Mouse (Mus musculus) cortical plate, adult 2 months (tissue): ENCODE data around the gene Ptbp3. TPM values are rescaled to one million over a fixed set of nuclear protein-coding genes. Genes with fewer than 3 reads are reported as not detected.

ENCODE experiments used
- H3K27ac ChIP-seq: fragments of 200-500 bp; 2 replicates; pipeline ENCODE4 v1.5.1; 2012; ENCODE audit warnings: low read length, control low read depth, inconsistent platforms; ENCODE audit not compliant: insufficient read depth
- H3K4me1 ChIP-seq: fragments of 200-500 bp; 2 replicates; pipeline ENCODE4 v1.6.1; 2011; ENCODE audit warnings: low read length; ENCODE audit not compliant: control insufficient read depth, insufficient read depth
- H3K4me3 ChIP-seq: fragments of 200-500 bp; 2 replicates; pipeline ENCODE4 v1.5.1; 2011; ENCODE audit warnings: mild to moderate bottlenecking, low read length, control low read depth; ENCODE audit not compliant: insufficient read depth
- CTCF ChIP-seq: fragments of 200-500 bp; IDR thresholded peaks from 2 replicates; pipeline ENCODE4 v1.5.1; 2011; ENCODE audit warnings: mild to moderate bottlenecking, control low read depth, low read length; ENCODE audit not compliant: insufficient read depth; ENCODE audit errors: extremely low read depth
- POLR2A ChIP-seq: fragments of 200-500 bp; IDR thresholded peaks from 2 replicates; pipeline ENCODE4 v1.6.1; 2011; ENCODE audit warnings: mild to moderate bottlenecking, low read length, control low read depth; ENCODE audit not compliant: insufficient read depth; ENCODE audit errors: extremely low read depth
- polyA plus RNA-seq: library from polyadenylated mRNA; depleted of rRNA; stranded (reverse); fragments of >200 nt; gene quantifications from 2 replicates; pipeline ENCODE4 v1.2.3, GENCODE M21; 2012; rRNA removed

Ptbp3 gene
- 9.4 and 9.5 TPM in 2 replicates for polyA plus RNA-seq

DNA sequence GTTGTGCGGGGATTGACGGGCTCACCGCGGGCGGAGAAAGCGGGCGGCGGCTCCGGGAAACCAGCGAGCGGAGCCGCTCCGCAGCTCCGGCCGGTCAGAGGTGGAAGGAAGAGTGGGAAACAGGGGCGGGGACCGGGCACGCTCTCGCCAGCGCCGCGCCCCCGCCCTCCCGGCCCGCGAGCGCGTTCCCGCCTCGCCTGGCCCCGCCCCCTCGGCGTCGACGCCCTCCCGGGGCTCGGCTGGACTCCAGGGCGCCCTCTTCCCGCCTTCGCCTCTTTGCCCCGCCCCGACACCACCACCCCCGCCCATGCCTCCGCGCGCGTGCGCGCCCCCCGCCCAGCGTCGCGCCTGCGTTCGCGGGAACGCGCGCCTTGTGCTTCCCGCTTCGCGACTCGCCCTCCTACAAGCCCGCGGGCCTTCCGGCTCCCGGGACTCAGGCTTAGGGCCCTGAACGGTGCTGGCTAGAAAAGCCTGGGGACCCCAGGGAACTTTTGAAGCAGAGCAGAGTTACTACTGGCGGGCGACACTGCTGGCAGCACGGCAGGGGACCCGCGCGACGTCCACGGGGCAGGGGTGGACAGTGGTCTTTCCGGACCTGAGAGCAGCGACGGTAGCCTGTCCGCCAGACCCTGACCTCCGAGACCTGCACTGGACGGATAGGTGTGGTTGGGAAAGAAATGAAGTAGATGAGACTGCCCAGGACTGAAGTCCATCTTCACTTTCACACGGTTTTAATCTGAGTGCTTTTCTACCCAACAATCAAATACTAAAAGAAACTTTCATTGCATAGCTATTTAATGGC lies at the start of gene Ptbp3:
TSS of gene Ptbp3 (minus strand) at position 190 of the 802 bp plus-strand sequence.
- H3K4me1 ChIP-seq = no peaks in the 10 kb centered on the region
- peak; percentile 47; the same call in 1 of the 2 replicates for TF ChIP-seq POLR2A
- no peak for TF ChIP-seq CTCF
- H3K27ac ChIP-seq = peak within 1 kb of the TSS; percentile 99
- H3K4me3 ChIP-seq = peak within 1 kb of the TSS; percentile 77

DNA sequence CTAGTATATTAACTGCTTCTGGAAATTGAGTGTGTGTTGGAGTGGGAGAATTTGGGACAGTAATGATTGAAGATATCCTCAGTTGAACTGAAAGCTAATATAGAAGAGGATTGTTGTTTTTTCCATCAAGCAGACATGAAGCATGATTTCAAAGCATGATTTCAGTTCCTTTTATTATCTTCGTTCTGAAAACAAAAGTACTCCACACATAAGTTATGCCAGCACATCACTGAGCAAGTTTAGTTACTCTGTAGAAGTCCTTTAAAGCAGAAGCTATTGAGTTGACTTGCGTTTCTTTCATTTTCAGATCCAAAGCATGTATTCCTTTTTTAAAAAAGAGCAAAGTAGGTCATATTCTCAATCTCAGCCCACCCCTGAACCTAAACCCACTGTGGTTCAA lies 47.4 kb upstream of the Ptbp3 start:
- no peaks in the 10 kb centered on the region for H3K4me1 ChIP-seq
- no peak for TF ChIP-seq POLR2A
- no peak for TF ChIP-seq CTCF

DNA sequence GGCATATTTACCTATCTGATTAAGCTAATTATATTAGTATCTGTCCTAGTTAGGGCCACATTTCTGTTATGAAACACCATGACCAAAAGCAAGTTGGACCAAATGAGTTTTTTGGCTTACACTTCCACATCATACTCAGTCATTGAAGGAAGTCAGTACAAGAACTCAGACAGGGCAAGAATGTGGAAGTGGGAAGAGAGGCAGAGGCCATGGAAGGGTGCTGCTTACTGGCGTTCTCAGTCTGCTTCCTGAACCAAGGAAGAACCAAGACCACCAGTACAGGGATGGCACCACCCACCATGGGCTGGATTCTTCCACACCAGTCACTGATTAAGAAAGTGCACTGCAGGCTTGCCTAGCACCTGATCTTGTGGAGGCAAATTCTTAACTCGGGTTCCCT lies 45.5 kb upstream of the Ptbp3 start:
- no peak overlapping the region for H3K4me3 ChIP-seq
- H3K4me1 ChIP-seq = no peaks in the 10 kb centered on the region
- TF ChIP-seq CTCF (no peak), POLR2A (no peak)
- H3K27ac ChIP-seq = no peak overlapping the region

More for the DNA sequence above, 47.4 kb upstream of the Ptbp3 start:
- Histone ChIP-seq H3K4me3 (no peak overlapping the region), H3K27ac (no peak overlapping the region)

DNA sequence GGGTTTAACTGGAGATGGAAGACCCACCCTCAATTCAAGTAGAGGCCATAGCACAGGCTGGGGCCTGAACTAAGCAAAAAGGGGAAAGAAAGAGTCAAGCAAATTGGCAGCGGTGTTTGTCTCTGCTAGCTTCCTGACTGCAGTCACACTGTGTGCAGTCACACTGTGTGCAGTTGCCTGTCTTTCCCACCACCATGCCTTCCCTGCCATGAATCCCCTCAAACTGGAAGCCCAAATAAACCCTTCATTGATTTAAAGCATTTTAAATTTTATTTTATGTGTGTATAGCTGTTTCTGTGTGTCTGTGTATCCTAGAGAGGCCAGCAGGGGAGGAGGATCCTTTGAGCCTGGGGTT lies 38.7 kb upstream of the Ptbp3 start:
- Histone ChIP-seq H3K4me3 (no peak overlapping the region), H3K4me1 (no peaks in the 10 kb centered on the region), H3K27ac (no peak overlapping the region)
- TF ChIP-seq POLR2A (no peak), CTCF (no peak)

DNA sequence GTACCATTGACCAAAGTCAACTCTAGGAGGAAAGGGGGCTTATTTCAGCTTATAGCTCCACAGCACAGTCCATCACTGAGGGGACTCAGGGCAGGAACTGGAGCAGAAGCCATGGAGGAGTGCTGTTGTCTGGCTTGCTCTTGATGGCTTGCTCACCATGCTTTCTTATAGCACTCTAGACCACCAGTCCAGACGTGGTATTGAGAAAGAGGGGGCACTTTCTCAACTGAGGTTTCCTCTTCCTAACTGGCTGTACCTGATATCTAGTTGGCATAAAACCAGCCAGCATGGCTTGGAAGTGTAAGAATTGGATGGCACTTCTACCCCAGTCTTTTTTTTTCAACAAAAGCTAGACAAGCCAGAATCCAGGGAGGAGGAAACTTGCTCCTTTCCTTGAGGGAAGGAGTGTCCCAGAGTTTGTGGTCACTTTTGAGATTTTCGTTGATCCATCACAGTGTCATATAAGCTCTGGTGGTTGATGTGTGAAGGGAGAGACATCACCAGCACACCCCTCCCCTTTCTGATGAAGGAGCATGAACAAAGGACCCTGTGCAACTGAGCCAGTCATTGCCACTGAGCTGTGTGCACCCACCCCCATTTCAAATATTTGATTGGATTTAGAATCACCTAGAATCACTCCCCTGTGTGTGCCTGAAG lies 38.2 kb upstream of the Ptbp3 start:
- TF ChIP-seq POLR2A = no peak
- no peak for TF ChIP-seq CTCF
- H3K4me3 ChIP-seq = no peak overlapping the region
- H3K4me1 ChIP-seq = no peaks in the 10 kb centered on the region
- H3K27ac ChIP-seq = no peak overlapping the region

DNA sequence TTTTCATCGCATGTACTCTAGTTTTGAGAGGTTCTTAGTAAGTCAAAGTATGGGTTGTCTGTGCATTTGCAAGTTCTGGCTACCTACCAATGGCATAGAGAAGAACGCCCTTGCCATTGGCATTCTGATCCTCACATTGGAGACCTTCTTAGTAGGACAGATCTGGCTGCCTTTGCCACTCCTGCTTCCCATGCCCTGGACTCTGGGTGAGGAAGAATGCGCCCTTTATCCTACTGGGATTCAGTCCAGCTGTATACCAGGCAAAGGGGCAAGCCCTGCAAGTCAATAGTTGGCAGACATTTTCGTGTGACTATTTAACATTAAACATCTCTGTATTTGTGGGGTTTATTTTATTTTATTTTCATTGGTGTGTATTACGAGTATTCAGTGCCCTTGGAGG lies 35.9 kb upstream of the Ptbp3 start:
- Histone ChIP-seq H3K27ac (no peak overlapping the region), H3K4me1 (no peaks in the 10 kb centered on the region; the same call in 1 of the 2 replicates), H3K4me3 (no peak overlapping the region)
- TF ChIP-seq CTCF (no peak), POLR2A (no peak)

DNA sequence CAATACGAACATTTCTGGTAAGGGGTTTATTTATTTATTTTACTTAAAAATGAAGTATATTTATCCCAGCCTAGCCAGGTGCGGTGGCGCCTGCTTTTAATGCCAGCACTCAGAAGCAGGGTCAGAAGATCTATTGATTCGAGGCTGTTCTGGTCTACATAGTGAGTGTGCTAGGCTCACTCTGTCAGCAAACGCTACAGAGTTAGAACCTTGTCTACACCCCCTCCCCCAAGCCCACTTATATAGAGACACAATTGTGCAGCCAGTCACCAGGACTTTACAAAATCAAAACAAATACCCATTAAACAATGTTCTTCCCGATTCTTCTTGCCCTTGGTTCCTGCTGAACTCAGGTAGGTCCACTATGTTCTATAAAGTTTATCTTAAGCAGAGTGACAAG lies 33.0 kb upstream of the Ptbp3 start:
- Histone ChIP-seq H3K27ac (no peak overlapping the region), H3K4me3 (peak overlapping the region; percentile 89), H3K4me1 (no peaks in the 10 kb centered on the region; the same call in 1 of the 2 replicates)
- TF ChIP-seq CTCF (no peak), POLR2A (no peak)

DNA sequence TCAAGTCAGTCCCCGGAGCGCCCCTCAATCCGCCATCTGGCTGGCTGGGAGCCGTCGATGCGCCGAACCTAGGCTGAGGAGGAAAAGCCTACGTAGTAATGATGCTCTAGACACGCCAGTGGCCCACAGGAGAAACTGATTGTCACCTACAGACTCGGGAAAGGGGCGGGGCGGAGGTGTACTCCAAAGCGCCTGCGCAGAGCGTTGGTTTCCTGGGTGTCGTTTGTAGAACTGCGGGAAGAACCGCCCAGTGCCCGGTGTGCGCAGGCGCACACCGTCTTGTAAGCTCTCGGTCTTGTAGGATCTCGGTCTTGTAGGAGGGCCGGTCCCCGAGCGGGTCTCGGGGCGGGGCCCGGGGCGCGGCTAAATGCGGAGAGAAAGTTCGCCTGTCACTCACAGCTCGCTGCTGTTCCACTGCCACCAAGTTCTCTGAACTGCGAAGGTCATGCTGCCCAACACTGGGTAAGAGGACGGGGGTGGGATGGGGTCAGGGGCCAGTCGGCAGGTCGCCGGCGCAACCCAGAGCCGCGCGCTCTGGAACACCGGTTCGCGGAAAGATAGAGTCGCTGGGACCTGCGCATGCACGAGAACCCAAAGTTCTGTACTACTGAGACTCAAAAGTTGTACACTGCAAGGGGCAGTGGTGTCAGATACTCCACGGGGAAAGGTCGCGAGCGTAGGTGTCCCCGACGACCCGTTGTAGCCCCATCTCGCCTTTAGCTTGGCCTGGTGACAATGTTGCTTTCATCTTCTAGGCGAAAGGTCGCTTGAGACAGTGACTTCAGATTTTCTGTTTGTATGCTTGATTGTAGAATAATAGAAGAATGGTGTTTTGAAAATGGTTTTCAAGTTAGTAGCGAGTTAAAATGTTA lies 32.4 kb upstream of the Ptbp3 start, which contains the start of gene Hsdl2:
TSS of gene Hsdl2 (plus strand) at position 250 of the 872 bp plus-strand sequence.
- H3K4me3 ChIP-seq = peak within 1 kb of the TSS; percentile 89
- H3K4me1 ChIP-seq = no peaks in the 10 kb centered on the region; the same call in 1 of the 2 replicates
- peak within 1 kb of the TSS; percentile 43 for H3K27ac ChIP-seq
- TF ChIP-seq CTCF (no peak), POLR2A (peak; percentile 72)
